Mouse (Mus musculus): Measurements from ENCODE around the gene Peg12. TPM values are rescaled to one million over a fixed set of nuclear protein-coding genes. Genes with fewer than 3 reads are reported as not detected.
A peak's percentile ranks its signal among the peaks of the same experiment; 100 is the strongest.

The Peg12 gene
- polyA plus RNA-seq, 1 experiment from 2014 or later = 6.3 TPM

GRCm38 (mm10) chr7:62428337-62428736 lies 36.0 kb downstream of the Peg12 start:
- H3K4me2 ChIP-seq (ENCODE audit: low read depth, low read length) = no peak overlapping the region
- H3K9ac ChIP-seq (ENCODE audit: low read length) = no peak overlapping the region
- no peaks in the 10 kb centered on the region for H3K27me3 ChIP-seq (ENCODE audit: control insufficient read depth, insufficient read depth, low read length)
- ATAC-seq (replicated peaks; ENCODE audit: extremely low read depth, insufficient read depth, low FRiP score) = no peak
- no peak overlapping the region for H3K4me3 ChIP-seq (ENCODE audit: low read length)
- H3K9me3 ChIP-seq (replicated peaks; ENCODE audit: control insufficient read depth, low read length) = no peaks in the 10 kb centered on the region
- H3K27ac ChIP-seq (ENCODE audit: low read length) = no peak overlapping the region
- 18% methylated on average over 8 of the region's 8 CpGs for WGBS
- no peaks in the 10 kb centered on the region for H3K4me1 ChIP-seq (ENCODE audit: control insufficient read depth, insufficient read depth, low read length)
- no peaks in the 10 kb centered on the region for H3K36me3 ChIP-seq (ENCODE audit: control insufficient read depth, insufficient read depth)

GRCm38 (mm10) chr7:62423210-62423609 lies 41.1 kb downstream of the Peg12 start:
- Histone ChIP-seq H3K27ac (ENCODE audit: low read length) (no peak overlapping the region), H3K9ac (ENCODE audit: low read length) (no peak overlapping the region), H3K27me3 (ENCODE audit: control insufficient read depth, insufficient read depth, low read length) (no peaks in the 10 kb centered on the region), H3K4me3 (ENCODE audit: low read length) (no peak overlapping the region), H3K9me3 (replicated peaks; ENCODE audit: control insufficient read depth, low read length) (peaks cover 4% of the 10 kb centered on the region), H3K4me2 (ENCODE audit: low read depth, low read length) (no peak overlapping the region), H3K36me3 (ENCODE audit: control insufficient read depth, insufficient read depth) (no peaks in the 10 kb centered on the region), H3K4me1 (ENCODE audit: control insufficient read depth, insufficient read depth, low read length) (no peaks in the 10 kb centered on the region)
- 42% methylated on average over 4 of the region's 4 CpGs for WGBS
- no peak for ATAC-seq (replicated peaks; ENCODE audit: extremely low read depth, insufficient read depth, low FRiP score)

- no peaks in the 10 kb centered on the region for H3K4me1 ChIP-seq (ENCODE audit: control insufficient read depth, insufficient read depth, low read length)
- H3K9me3 ChIP-seq (replicated peaks; ENCODE audit: control insufficient read depth, low read length) = peaks cover 4% of the 10 kb centered on the region
- H3K36me3 ChIP-seq (ENCODE audit: control insufficient read depth, insufficient read depth) = no peaks in the 10 kb centered on the region
- no peak for ATAC-seq (replicated peaks; ENCODE audit: extremely low read depth, insufficient read depth, low FRiP score)
- no peaks in the 10 kb centered on the region for H3K27me3 ChIP-seq (ENCODE audit: control insufficient read depth, insufficient read depth, low read length)
- H3K4me2 ChIP-seq (ENCODE audit: low read depth, low read length) = no peak overlapping the region
- no peak overlapping the region for H3K4me3 ChIP-seq (ENCODE audit: low read length)
- WGBS = 65% methylated on average over 6 of the region's 6 CpGs
- no peak overlapping the region for H3K27ac ChIP-seq (ENCODE audit: low read length)
- no peak overlapping the region for H3K9ac ChIP-seq (ENCODE audit: low read length)
These were observed 43.7 kb downstream of the Peg12 start for GRCm38 (mm10) chr7:62420566-62420965.

- H3K9me3 ChIP-seq (replicated peaks; ENCODE audit: control insufficient read depth, low read length) = peaks cover 4% of the 10 kb centered on the region
- no peaks in the 10 kb centered on the region for H3K4me1 ChIP-seq (ENCODE audit: control insufficient read depth, insufficient read depth, low read length)
- H3K9ac ChIP-seq (ENCODE audit: low read length) = peak within 1 kb of the TSS; percentile 77
- ATAC-seq (replicated peaks; ENCODE audit: extremely low read depth, insufficient read depth, low FRiP score) = peak; percentile 45; the same call in 1 of the 2 replicates
- WGBS = 18% methylated on average over 49 of the region's 49 CpGs
- H3K27me3 ChIP-seq (ENCODE audit: control insufficient read depth, insufficient read depth, low read length) = no peaks in the 10 kb centered on the region
- H3K4me2 ChIP-seq (ENCODE audit: low read depth, low read length) = peak within 1 kb of the TSS; percentile 75
- no peak within 1 kb of the TSS for H3K27ac ChIP-seq (ENCODE audit: low read length)
- H3K4me3 ChIP-seq (ENCODE audit: low read length) = peak within 1 kb of the TSS; percentile 78
- H3K36me3 ChIP-seq (ENCODE audit: control insufficient read depth, insufficient read depth) = no peaks in the 10 kb centered on the region
These were observed 44.6 kb downstream of the Peg12 start, which contains the start of gene Mkrn3 for GRCm38 (mm10) chr7:62419493-62420360. TSS of gene Mkrn3 (minus strand) at chr7:62420139.

GRCm38 (mm10) chr7:62419105-62419492 lies 45.2 kb downstream of the Peg12 start:
- H3K27me3 ChIP-seq (ENCODE audit: control insufficient read depth, insufficient read depth, low read length) = no peaks in the 10 kb centered on the region
- no peaks in the 10 kb centered on the region for H3K36me3 ChIP-seq (ENCODE audit: control insufficient read depth, insufficient read depth)
- 64% methylated on average over 17 of the region's 17 CpGs for WGBS
- peak overlapping the region; percentile 78 for H3K4me3 ChIP-seq (ENCODE audit: low read length)
- no peaks in the 10 kb centered on the region for H3K4me1 ChIP-seq (ENCODE audit: control insufficient read depth, insufficient read depth, low read length)
- no peak overlapping the region for H3K27ac ChIP-seq (ENCODE audit: low read length)
- H3K9me3 ChIP-seq (replicated peaks; ENCODE audit: control insufficient read depth, low read length) = peaks cover 4% of the 10 kb centered on the region
- no peak for ATAC-seq (replicated peaks; ENCODE audit: extremely low read depth, insufficient read depth, low FRiP score)
- H3K9ac ChIP-seq (ENCODE audit: low read length) = peak overlapping the region; percentile 77
- H3K4me2 ChIP-seq (ENCODE audit: low read depth, low read length) = peak overlapping the region; percentile 75

- Histone ChIP-seq H3K36me3 (ENCODE audit: control insufficient read depth, insufficient read depth) (no peaks in the 10 kb centered on the region), H3K9ac (ENCODE audit: low read length) (no peak overlapping the region), H3K4me1 (ENCODE audit: control insufficient read depth, insufficient read depth, low read length) (no peaks in the 10 kb centered on the region), H3K27me3 (ENCODE audit: control insufficient read depth, insufficient read depth, low read length) (no peaks in the 10 kb centered on the region), H3K4me2 (ENCODE audit: low read depth, low read length) (no peak overlapping the region), H3K4me3 (ENCODE audit: low read length) (no peak overlapping the region), H3K27ac (ENCODE audit: low read length) (no peak overlapping the region), H3K9me3 (replicated peaks; ENCODE audit: control insufficient read depth, low read length) (peaks cover 4% of the 10 kb centered on the region)
- 83% methylated on average over 9 of the region's 9 CpGs for WGBS
- no peak for ATAC-seq (replicated peaks; ENCODE audit: extremely low read depth, insufficient read depth, low FRiP score)
These were observed 46.0 kb downstream of the Peg12 start for GRCm38 (mm10) chr7:62418346-62418745.

GRCm38 (mm10) chr7:62416173-62416572 lies 48.1 kb downstream of the Peg12 start:
- ATAC-seq (replicated peaks; ENCODE audit: extremely low read depth, insufficient read depth, low FRiP score) = no peak

GRCm38 (mm10) chr7:62415222-62415621 lies 49.1 kb downstream of the Peg12 start:
- H3K4me2 ChIP-seq (ENCODE audit: low read depth, low read length) = no peak overlapping the region
- H3K27me3 ChIP-seq (ENCODE audit: control insufficient read depth, insufficient read depth, low read length) = no peaks in the 10 kb centered on the region
- H3K27ac ChIP-seq (ENCODE audit: low read length) = no peak overlapping the region
- H3K36me3 ChIP-seq (ENCODE audit: control insufficient read depth, insufficient read depth) = no peaks in the 10 kb centered on the region
- no peaks in the 10 kb centered on the region; the same call in 1 of the 2 replicates for H3K9me3 ChIP-seq (replicated peaks; ENCODE audit: control insufficient read depth, low read length)
- 62% methylated on average over 1 of the region's 1 CpGs for WGBS
- no peak for ATAC-seq (replicated peaks; ENCODE audit: extremely low read depth, insufficient read depth, low FRiP score)
- H3K4me1 ChIP-seq (ENCODE audit: control insufficient read depth, insufficient read depth, low read length) = no peaks in the 10 kb centered on the region
- H3K9ac ChIP-seq (ENCODE audit: low read length) = no peak overlapping the region
- H3K4me3 ChIP-seq (ENCODE audit: low read length) = no peak overlapping the region

More at GRCm38 (mm10) chr7:62416173-62416572, 48.1 kb downstream of the Peg12 start:
- H3K27me3 ChIP-seq (ENCODE audit: control insufficient read depth, insufficient read depth, low read length) = no peaks in the 10 kb centered on the region
- H3K9ac ChIP-seq (ENCODE audit: low read length) = no peak overlapping the region
- H3K9me3 ChIP-seq (replicated peaks; ENCODE audit: control insufficient read depth, low read length) = peaks cover 4% of the 10 kb centered on the region
- no peak overlapping the region for H3K27ac ChIP-seq (ENCODE audit: low read length)
- H3K4me2 ChIP-seq (ENCODE audit: low read depth, low read length) = no peak overlapping the region
- H3K4me3 ChIP-seq (ENCODE audit: low read length) = no peak overlapping the region
- no peaks in the 10 kb centered on the region for H3K4me1 ChIP-seq (ENCODE audit: control insufficient read depth, insufficient read depth, low read length)
- no peaks in the 10 kb centered on the region for H3K36me3 ChIP-seq (ENCODE audit: control insufficient read depth, insufficient read depth)

Data from heart, embryonic 16.5 days (tissue).